Mouse (Mus musculus) small intestine, adult 10 weeks (tissue): ENCODE measurements around the gene Muc1. TPM values are rescaled to one million over a fixed set of nuclear protein-coding genes. Genes with fewer than 3 reads are reported as not detected.

Source experiments
- polyA plus RNA-seq: library from polyadenylated mRNA; stranded (reverse); fragments of 350-450 nt; fragmentation: Illumina TruSeq; extraction: RNeasy Lipid Tissue Mini Kit (QIAGEN cat#74804); gene quantifications from one replicate; pipeline ENCODE4 v1.2.3, GENCODE M21; 2014; ENCODE audit warnings: low replicate concordance

Muc1 gene
- polyA plus RNA-seq = 1.3 TPM

DNA sequence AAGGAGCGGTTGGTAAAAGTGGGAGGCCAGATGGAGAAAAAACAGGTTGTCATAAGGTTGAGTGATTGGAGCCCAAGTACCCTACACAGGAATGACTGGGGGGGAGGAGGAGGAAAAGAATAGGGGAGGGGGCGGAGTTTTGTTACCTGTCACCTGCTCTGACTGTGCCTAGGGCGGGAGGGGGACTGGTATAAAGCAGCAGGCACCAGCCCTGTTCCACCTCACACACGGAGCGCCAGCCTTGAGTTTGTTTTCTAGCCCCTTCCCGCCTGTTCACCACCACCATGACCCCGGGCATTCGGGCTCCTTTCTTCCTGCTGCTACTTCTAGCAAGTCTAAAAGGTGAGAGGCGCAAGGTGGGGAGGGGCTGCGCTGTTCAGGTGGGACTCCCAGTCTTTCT, at the start of gene Muc1:
Gene Muc1 (plus strand): TSS at position 222 of the 400 bp plus-strand sequence.

DNA sequence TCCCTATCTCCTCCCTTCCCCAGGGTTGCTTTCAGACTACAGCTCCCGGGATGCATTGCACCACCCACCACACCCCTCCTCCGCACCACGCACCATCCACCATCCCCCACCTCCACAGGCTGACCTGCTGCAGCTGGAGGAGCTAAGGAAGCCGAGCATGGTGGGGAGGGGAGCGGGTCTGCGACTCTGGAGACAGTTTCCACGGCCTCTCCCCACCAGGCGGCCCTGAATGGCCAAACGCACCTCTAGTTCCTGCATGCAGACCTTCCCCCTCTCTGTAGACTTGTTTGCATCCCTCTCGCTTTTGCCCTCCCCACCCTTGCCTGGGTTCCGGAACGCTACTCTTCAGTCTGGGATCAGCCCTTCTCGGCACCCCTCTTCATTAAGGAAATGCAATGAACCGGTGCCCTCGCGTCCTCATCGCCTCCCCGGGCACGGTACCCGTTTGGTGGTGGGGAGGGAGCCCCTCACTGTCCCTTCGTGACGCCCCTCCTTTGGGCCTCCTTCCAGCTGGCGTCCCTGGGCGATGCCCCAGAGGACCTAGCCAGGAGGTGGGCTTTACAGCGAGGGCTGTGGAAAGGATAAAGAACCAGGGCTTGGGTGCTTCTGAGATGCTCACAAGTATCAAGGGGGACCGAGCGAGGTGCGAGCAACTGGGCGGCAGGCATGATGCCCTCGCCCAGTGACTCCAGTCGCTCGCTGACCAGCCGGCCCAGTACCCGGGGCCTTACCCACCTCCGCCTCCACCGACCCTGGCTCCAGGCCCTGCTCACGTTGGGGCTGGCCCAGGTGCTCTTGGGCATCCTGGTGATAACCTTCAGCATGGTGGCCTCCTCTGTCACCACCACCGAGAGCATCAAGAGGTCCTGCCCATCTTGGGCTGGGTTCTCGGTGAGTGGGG, 45.5 kb upstream of the Muc1 start, which contains the start of gene Fam189b:
Gene Fam189b (plus strand): TSS at position 86 of the 901 bp plus-strand sequence.

GRCm38 (mm10) chr3:89202253-89203141, 26.4 kb upstream of the Muc1 start, which contains the start of gene Gba:
Gene Gba (plus strand): TSS chr3:89202928.

GRCm38 (mm10) chr3:89214681-89215411, 14.0 kb upstream of the Muc1 start, which contains the start of gene Thbs3:
Gene Thbs3 (plus strand): TSS chr3:89215180.

DNA sequence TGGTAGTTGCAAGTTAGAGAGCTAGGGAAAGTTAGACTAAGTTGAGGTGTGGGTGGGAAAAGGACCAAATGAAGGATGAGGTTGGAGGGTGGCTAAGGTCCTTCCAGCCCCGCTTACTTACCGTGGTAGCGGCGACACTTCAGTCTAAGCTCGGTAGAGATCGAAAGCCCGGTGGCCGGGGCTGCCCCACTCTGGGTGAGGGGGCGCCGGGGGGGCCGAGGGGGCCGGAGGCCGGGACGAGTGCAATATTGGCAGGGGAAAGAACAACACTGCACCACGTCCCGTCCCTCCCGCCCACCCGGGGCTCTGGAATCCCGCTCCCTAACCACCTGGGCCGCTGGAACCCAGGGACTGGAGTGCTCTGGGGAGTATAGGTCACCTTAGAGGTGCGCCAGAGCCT, 2.0 kb upstream of the Muc1 start, which contains the start of gene Mtx1:
Gene Mtx1 (minus strand): TSS at position 189 of the 400 bp plus-strand sequence.

GRCm38 (mm10) chr3:89245688-89246171, 16.9 kb downstream of the Muc1 start, which contains the start of gene Krtcap2:
Gene Krtcap2 (plus strand): TSS chr3:89245966.

GRCm38 (mm10) chr3:89246261-89247100, 17.6 kb downstream of the Muc1 start, which contains the start of gene Trim46:
Gene Trim46 (minus strand): TSS chr3:89246309.

DNA sequence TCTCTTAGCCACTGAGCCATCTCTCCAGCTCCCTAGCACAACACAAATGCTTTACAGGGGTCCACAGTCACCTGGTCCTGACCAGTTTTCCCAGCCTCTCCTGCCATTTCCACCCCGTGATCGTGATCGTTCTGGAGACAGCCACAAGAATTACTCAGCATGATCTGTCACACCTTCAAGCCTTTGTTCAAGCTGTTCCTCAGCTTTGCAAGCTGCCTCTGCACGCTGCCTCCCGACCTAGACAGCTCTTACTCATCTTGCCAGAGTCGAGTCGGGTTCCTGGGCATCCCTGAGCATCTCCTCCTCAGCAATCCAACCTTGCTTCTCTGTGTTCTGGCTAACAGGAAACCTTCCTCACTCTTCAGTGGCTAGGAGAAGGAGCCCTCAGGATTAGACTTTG, 30.2 kb downstream of the Muc1 start, which contains the start of gene Dpm3:
Gene Dpm3 (plus strand): TSS at position 283 of the 400 bp plus-strand sequence.

GRCm38 (mm10) chr3:89270051-89270755, 41.3 kb downstream of the Muc1 start, which contains the start of gene Slc50a1:
Gene Slc50a1 (minus strand): TSS chr3:89270570.

DNA sequence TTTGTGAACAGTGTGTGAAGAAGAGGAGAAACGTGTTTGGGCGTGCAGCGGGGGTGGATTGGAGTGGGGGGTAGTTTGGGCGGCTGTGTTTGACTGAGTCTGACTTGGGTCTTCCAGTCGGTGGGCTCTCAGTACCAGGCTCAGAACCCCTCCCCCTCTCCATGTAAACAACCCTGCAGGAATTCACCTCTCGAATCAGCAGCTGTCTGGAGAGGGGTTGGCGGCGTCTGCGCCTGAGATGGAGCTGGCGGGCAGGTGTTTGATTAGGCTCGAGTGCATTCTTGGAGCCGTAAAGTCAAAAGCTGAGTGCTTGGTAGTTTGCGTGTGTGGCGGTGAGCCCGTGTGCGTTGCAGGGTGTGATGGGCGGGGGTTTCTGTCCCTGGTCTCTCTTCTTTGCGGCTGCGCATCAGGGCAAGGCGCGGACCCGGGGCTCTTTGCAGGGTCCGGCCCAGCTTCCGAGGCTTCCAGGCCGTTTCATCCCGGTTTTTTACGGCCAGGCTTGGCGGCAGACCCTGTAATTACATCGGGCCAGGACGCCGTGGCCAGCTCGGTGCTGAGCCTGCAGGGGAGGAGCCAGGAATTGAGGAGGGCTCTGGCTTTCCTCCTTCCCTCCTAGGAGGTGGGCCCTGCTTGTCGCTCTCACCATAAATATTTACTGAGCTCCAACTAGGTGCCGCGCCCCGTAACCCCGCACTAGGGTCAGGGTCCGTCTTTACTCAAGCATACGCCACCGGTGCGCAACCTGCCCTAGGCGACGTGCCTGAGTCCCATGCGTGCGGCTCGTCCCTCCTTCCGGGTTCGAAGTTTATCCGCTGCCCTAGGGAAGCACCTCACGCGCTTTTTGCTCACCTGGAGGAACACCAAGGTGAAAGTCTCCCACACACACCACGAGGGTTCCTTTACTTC, 52.0 kb downstream of the Muc1 start, which contains the start of gene Efna1:
Gene Efna1 (minus strand): TSS at position 537 of the 906 bp plus-strand sequence.

Other genes with a start within 250 kb of the Muc1 start
- 11.3 TPM for gene Rusc1, start 135.7 kb upstream of the Muc1 start, polyA plus RNA-seq
- not detected for gene Gm43738, start 128.0 kb upstream of the Muc1 start, polyA plus RNA-seq
- gene Fdps, start 127.1 kb upstream of the Muc1 start, polyA plus RNA-seq = 3.0 TPM
- gene Pklr, start 92.9 kb upstream of the Muc1 start, polyA plus RNA-seq = 83.2 TPM
- not detected for gene Hcn3, start 68.9 kb upstream of the Muc1 start, polyA plus RNA-seq
- gene Clk2, start 64.3 kb upstream of the Muc1 start, polyA plus RNA-seq = 11.5 TPM
- gene Scamp3, start 51.6 kb upstream of the Muc1 start, polyA plus RNA-seq = 8.1 TPM
- not detected for gene Fam189b, start 45.9 kb upstream of the Muc1 start, polyA plus RNA-seq
- gene Gba, start 26.1 kb upstream of the Muc1 start, polyA plus RNA-seq = 6.2 TPM
- not detected for gene Thbs3, start 13.9 kb upstream of the Muc1 start, polyA plus RNA-seq
- 19.8 TPM for gene Mtx1, start 2.0 kb upstream of the Muc1 start, polyA plus RNA-seq
- 14.1 TPM for gene Krtcap2, start 16.9 kb downstream of the Muc1 start, polyA plus RNA-seq
- gene Trim46, start 17.3 kb downstream of the Muc1 start, polyA plus RNA-seq = not detected
- gene Dpm3, start 30.3 kb downstream of the Muc1 start, polyA plus RNA-seq = not detected
- 11.5 TPM for gene Slc50a1, start 41.5 kb downstream of the Muc1 start, polyA plus RNA-seq
- 8.7 TPM for gene Efna1, start 52.1 kb downstream of the Muc1 start, polyA plus RNA-seq
- 0.22 TPM for gene Efna3, start 93.9 kb downstream of the Muc1 start, polyA plus RNA-seq
- not detected for gene Efna4, start 109.0 kb downstream of the Muc1 start, polyA plus RNA-seq
- gene Adam15, start 120.9 kb downstream of the Muc1 start, polyA plus RNA-seq = 1.6 TPM
- not detected for gene Dcst2, start 132.9 kb downstream of the Muc1 start, polyA plus RNA-seq
- gene Dcst1, start 136.2 kb downstream of the Muc1 start, polyA plus RNA-seq = 1.6 TPM
- 5.2 TPM for gene Zbtb7b, start 165.7 kb downstream of the Muc1 start, polyA plus RNA-seq
- gene Lenep, start 173.7 kb downstream of the Muc1 start, polyA plus RNA-seq = 2.0 TPM
- gene Flad1, start 182.8 kb downstream of the Muc1 start, polyA plus RNA-seq = 0.59 TPM
- gene Cks1b, start 189.3 kb downstream of the Muc1 start, polyA plus RNA-seq = 5.6 TPM
- 23.1 TPM for gene Shc1, start 189.4 kb downstream of the Muc1 start, polyA plus RNA-seq
- gene Pygo2, start 201.2 kb downstream of the Muc1 start, polyA plus RNA-seq = 5.2 TPM
- 9.0 TPM for gene Pbxip1, start 207.6 kb downstream of the Muc1 start, polyA plus RNA-seq
- gene Pmvk, start 225.5 kb downstream of the Muc1 start, polyA plus RNA-seq = not detected